Mouse (Mus musculus) forebrain, embryonic 16.5 days (tissue): Measurements from ENCODE around the gene Tns1. TPM values are rescaled to one million over a fixed set of nuclear protein-coding genes. Genes with fewer than 3 reads are reported as not detected.

Experiments used
- ATAC-seq: fragments of 200-750 bp; cut with Nextera tagmentation; 2 replicates; pipeline ENCODE4 v1.8.0; 2017; ENCODE audit warnings: mild to moderate bottlenecking, moderate library complexity
- H3K27ac ChIP-seq: fragments of 300-500 bp; sonication (generic); 2 replicates; pipeline ENCODE4 v1.5.1; 2014; ENCODE audit warnings: low read length, control low read depth
- H3K27me3 ChIP-seq: fragments of 300-500 bp; sonication (generic); replicated peaks from 2 replicates; pipeline ENCODE4 v1.6.1; 2014; ENCODE audit warnings: low read length; ENCODE audit not compliant: control insufficient read depth, insufficient read depth
- H3K36me3 ChIP-seq: fragments of 300-500 bp; sonication (generic); 2 replicates; pipeline ENCODE4 v1.6.1; 2014; ENCODE audit not compliant: control insufficient read depth, insufficient read depth
- H3K4me1 ChIP-seq: fragments of 300-500 bp; sonication (generic); replicated peaks from 2 replicates; pipeline ENCODE4 v1.6.1; 2014; ENCODE audit warnings: low read length; ENCODE audit not compliant: control insufficient read depth, insufficient read depth
- H3K4me2 ChIP-seq: fragments of 300-500 bp; sonication (generic); 2 replicates; pipeline ENCODE4 v1.6.1; 2014; ENCODE audit warnings: mild to moderate bottlenecking, low read length, control low read depth
- H3K4me3 ChIP-seq: fragments of 300-500 bp; sonication (generic); replicated peaks from 2 replicates; pipeline ENCODE4 v1.5.1; 2014; ENCODE audit warnings: mild to moderate bottlenecking, low read length, control low read depth
- H3K9ac ChIP-seq: fragments of 300-500 bp; sonication (generic); replicated peaks from 2 replicates; pipeline ENCODE4 v1.6.1; 2014; ENCODE audit warnings: low read depth, low read length, control low read depth
- H3K9me3 ChIP-seq: fragments of 300-500 bp; sonication (generic); 2 replicates; pipeline ENCODE4 v1.6.1; 2016; ENCODE audit warnings: low read length; ENCODE audit not compliant: control insufficient read depth
- WGBS: fragments of 180-500 bp; shearing (Covaris S2); extraction: QIAGEN DNeasy Blood & Tissue Kit; methylation state at CpG from one replicate; pipeline ENCODE4 v1.1.7; 2014; 5-methylcytosine and 5-hydroxymethylcytosine counted together
- polyA plus RNA-seq: library from polyadenylated mRNA; unstranded; fragments of >200 nt; fragmentation: Nextera tagmentation; extraction: Ambion mirVana; gene quantifications from 2 replicates; pipeline ENCODE4 v1.2.1, GENCODE M21; 2015

Tns1 gene
- polyA plus RNA-seq, 1 experiment from 2014 or later, result 10.7 TPM

DNA sequence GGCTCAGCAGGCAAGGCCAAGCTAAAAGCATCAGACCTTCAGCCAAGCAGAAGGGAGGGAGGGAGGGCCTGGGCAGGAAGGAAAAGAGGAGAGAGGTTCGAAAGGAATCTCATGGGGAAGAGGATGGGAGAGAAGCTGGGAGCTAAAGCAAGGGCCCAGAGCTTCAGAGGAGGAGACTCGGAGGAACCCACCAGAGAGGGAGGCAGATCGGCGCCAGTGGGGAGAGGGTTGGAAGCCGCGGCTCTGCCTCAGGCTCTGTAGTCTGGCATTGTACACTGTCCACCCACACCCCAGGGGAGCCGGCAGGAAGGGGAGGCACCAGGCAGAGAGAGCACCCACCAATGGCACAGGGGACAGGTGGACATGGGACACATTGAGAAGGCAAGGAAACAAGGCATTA is 177.5 kb downstream of the Tns1 start:
- H3K4me1 ChIP-seq, result no peaks in the 10 kb centered on the region
- H3K9me3 ChIP-seq, result no peaks in the 10 kb centered on the region
- no peaks in the 10 kb centered on the region for H3K27me3 ChIP-seq
- no peaks in the 10 kb centered on the region for H3K36me3 ChIP-seq
- ATAC-seq, result no peak
- no peak overlapping the region for H3K4me3 ChIP-seq
- H3K27ac ChIP-seq, result no peak overlapping the region
- no peak overlapping the region for H3K9ac ChIP-seq
- H3K4me2 ChIP-seq, result no peak overlapping the region
- WGBS, result 78% methylated on average over 7 of the region's 7 CpGs

DNA sequence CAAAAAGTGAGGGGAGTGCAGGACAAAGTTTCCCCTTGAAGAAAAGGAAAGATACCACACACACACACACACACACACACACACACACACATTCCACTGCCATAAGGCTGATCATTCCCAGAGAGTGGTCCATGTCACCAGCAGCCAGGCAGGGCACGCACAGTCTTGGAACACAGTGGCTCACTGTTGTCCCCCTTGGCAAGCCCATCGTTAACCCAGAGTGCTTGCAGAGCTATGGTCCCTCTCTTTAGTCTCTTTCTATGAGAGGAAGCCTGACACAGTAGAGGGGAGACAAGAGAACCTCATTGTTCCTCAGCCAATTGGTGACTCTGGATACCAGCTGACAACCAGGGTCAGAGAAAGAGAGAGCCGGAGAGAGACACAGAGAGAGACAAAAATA is 179.9 kb downstream of the Tns1 start:
- H3K4me1 ChIP-seq, result no peaks in the 10 kb centered on the region
- H3K27me3 ChIP-seq, result no peaks in the 10 kb centered on the region
- no peak overlapping the region for H3K4me3 ChIP-seq
- no peak overlapping the region for H3K4me2 ChIP-seq
- 22% methylated on average over 3 of the region's 3 CpGs for WGBS
- no peaks in the 10 kb centered on the region for H3K36me3 ChIP-seq
- no peak overlapping the region for H3K9ac ChIP-seq
- peak; percentile 75 for ATAC-seq
- H3K27ac ChIP-seq, result no peak overlapping the region
- no peaks in the 10 kb centered on the region for H3K9me3 ChIP-seq

DNA sequence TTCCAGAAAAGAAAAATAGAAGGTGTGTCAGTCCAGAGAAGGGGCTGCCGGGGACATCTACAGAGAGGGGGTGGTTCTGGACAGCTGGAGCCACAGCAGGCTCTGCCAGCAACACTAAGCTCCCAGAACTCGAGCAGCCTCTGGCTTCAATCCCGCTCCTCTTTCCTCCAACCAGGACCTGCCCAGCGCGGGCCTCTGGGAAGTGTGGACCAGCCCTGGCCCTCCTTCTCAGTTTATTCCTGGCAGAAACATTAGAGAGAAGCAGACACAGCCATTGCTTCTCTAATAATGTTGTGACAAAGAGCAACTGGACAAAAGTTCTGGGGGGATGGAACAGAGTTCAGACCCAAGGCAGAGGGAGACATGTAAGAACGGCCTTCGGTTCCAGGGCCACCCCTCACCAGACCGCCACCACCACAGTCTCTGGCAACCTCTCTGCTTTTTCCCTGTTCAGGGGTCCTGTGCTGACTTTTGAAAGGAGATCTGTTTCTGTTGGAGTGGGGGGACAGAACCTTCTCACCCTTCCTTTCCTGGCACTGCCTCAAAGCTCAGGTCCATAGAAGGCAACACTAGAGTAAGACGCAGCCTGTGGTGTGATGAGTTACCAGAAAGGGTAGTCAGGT is 180.5 kb downstream of the Tns1 start:
- no peak overlapping the region for H3K4me2 ChIP-seq
- ATAC-seq, result peak; percentile 49
- 67% methylated on average over 9 of the region's 9 CpGs for WGBS
- no peaks in the 10 kb centered on the region for H3K4me1 ChIP-seq
- H3K27ac ChIP-seq, result no peak overlapping the region
- H3K27me3 ChIP-seq, result no peaks in the 10 kb centered on the region
- no peak overlapping the region for H3K9ac ChIP-seq
- H3K9me3 ChIP-seq, result no peaks in the 10 kb centered on the region
- H3K4me3 ChIP-seq, result no peak overlapping the region
- no peaks in the 10 kb centered on the region for H3K36me3 ChIP-seq

DNA sequence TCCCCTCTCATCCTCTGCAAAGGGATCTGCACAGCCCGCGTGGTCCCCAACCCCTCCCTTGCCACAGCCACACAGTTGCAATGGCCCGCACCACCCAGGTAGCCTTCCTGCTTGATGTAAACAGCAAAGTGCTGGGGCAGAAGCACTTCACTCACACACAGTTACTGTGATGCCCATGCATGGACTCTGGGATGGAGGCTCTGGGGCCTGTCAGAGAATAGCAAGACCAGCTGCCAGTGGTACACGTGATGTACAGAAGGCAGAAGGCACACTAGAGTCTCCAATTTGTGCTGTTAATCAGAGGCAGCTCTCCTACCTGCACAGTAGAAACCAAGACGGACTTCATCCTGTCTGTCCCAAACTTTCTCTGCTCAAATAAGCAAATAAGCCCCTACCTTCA is 181.0 kb downstream of the Tns1 start:
- Histone ChIP-seq H3K36me3 (no peaks in the 10 kb centered on the region), H3K9ac (no peak overlapping the region), H3K27me3 (no peaks in the 10 kb centered on the region), H3K9me3 (no peaks in the 10 kb centered on the region), H3K4me3 (no peak overlapping the region), H3K4me1 (no peaks in the 10 kb centered on the region), H3K27ac (no peak overlapping the region), H3K4me2 (no peak overlapping the region)
- no peak for ATAC-seq
- 89% methylated on average over 5 of the region's 5 CpGs for WGBS

GRCm38 (mm10) chr1:73942243-73942642 is 182.0 kb downstream of the Tns1 start:
- no peak overlapping the region for H3K9ac ChIP-seq
- no peaks in the 10 kb centered on the region for H3K27me3 ChIP-seq
- H3K27ac ChIP-seq, result no peak overlapping the region
- no peaks in the 10 kb centered on the region for H3K4me1 ChIP-seq
- no peaks in the 10 kb centered on the region for H3K9me3 ChIP-seq
- no peaks in the 10 kb centered on the region for H3K36me3 ChIP-seq
- no peak overlapping the region for H3K4me2 ChIP-seq
- no peak overlapping the region for H3K4me3 ChIP-seq
- no peak for ATAC-seq
- WGBS, result 44% methylated on average over 2 of the region's 2 CpGs

- Histone ChIP-seq H3K27me3 (no peaks in the 10 kb centered on the region), H3K9me3 (no peaks in the 10 kb centered on the region), H3K36me3 (no peaks in the 10 kb centered on the region), H3K4me3 (no peak overlapping the region), H3K4me1 (no peaks in the 10 kb centered on the region), H3K4me2 (no peak overlapping the region), H3K9ac (no peak overlapping the region), H3K27ac (no peak overlapping the region)
- WGBS, result 48% methylated on average over 9 of the region's 9 CpGs
- no peak for ATAC-seq
These were observed 182.6 kb downstream of the Tns1 start for GRCm38 (mm10) chr1:73941697-73942096.

DNA sequence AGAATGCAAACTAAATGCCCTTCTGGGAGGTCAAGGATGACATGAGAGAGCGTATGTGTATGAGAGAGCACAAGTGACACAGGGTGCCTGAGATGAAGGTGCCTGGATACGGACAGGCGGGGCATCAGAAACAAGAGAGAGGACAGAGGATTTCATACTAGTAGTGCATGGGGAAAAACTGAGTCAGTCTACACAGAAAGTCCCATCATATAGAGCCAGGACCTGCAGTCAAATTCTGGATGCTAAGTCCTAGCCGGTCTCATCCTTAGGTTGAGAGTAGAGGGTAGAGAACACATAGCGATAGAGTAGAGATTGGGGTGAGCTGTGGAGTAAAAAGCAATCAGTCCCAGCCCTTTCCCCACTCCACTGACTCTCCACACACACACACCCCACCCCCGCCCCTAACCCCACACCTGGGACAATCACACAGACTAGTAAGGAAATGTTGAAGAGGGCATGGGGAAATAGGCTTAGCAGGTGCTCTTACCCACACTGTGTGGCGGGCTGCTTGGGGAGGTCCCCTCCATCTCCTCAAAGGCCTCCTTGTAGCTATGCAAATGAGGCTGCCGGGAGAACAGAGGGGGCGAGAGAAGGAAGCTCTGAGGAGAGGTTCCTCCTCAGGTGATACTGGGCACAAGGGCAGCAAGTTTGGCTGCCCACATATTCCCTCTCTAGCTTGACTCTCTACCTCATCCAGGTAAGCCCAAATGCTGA is 183.6 kb downstream of the Tns1 start:
- no peaks in the 10 kb centered on the region for H3K9me3 ChIP-seq
- H3K4me3 ChIP-seq, result no peak overlapping the region
- H3K27ac ChIP-seq, result no peak overlapping the region
- WGBS, result 71% methylated on average over 9 of the region's 9 CpGs
- no peaks in the 10 kb centered on the region for H3K36me3 ChIP-seq
- H3K27me3 ChIP-seq, result no peaks in the 10 kb centered on the region
- ATAC-seq, result no peak
- H3K4me1 ChIP-seq, result no peaks in the 10 kb centered on the region
- H3K9ac ChIP-seq, result no peak overlapping the region
- no peak overlapping the region for H3K4me2 ChIP-seq

DNA sequence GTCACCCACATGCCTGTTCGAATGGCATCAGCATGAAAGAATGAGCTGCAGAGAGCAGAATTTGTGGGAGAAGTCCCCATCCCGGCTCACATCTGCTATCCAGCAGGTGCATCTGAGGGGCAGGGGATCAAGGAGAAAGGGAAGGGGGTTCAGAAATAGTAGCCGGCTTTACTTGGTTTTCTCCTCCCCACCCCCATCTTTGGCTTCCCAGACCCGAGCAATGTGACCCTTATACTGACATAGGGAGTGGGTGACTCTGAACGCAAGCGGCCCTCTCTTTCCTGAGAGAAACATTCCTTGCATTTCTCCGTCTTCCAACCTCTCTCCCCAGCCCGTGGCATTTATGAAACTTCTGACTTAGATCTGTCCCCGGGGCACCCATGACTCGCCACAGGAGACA is 185.7 kb downstream of the Tns1 start:
- no peak overlapping the region for H3K4me3 ChIP-seq

DNA sequence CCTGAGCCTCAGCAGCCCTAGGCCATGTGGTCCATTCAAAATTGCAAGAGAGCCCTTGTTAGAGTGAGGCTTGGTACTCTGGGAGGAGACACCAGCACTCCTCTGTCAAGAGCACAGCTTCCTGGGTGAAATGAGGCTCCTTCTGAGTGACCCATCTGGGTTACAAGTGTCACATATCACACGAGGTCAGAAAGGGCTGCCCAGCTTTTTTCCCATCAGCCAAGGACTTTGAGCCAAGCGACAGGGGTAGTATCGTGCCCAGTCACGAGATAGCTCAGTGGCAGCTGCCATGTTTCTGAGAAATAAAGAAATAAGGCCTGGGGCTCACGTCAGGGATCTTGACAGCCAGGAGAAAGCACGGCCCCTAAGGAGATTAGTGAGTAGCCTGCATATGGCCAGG is 186.4 kb downstream of the Tns1 start:
- Histone ChIP-seq H3K4me2 (no peak overlapping the region), H3K27ac (no peak overlapping the region), H3K4me1 (no peaks in the 10 kb centered on the region), H3K4me3 (no peak overlapping the region), H3K27me3 (no peaks in the 10 kb centered on the region), H3K36me3 (no peaks in the 10 kb centered on the region), H3K9me3 (no peaks in the 10 kb centered on the region), H3K9ac (no peak overlapping the region)
- ATAC-seq, result no peak
- 57% methylated on average over 6 of the region's 6 CpGs for WGBS

More for the DNA sequence above, 185.7 kb downstream of the Tns1 start:
- Histone ChIP-seq H3K27ac (no peak overlapping the region), H3K27me3 (no peaks in the 10 kb centered on the region), H3K36me3 (no peaks in the 10 kb centered on the region), H3K4me1 (no peaks in the 10 kb centered on the region), H3K9me3 (no peaks in the 10 kb centered on the region), H3K9ac (no peak overlapping the region), H3K4me2 (no peak overlapping the region)
- no peak for ATAC-seq
- WGBS, result 81% methylated on average over 10 of the region's 10 CpGs
